22 mouse cellular contexts compared by ENCODE assay signal in the genomic region with DNA sequence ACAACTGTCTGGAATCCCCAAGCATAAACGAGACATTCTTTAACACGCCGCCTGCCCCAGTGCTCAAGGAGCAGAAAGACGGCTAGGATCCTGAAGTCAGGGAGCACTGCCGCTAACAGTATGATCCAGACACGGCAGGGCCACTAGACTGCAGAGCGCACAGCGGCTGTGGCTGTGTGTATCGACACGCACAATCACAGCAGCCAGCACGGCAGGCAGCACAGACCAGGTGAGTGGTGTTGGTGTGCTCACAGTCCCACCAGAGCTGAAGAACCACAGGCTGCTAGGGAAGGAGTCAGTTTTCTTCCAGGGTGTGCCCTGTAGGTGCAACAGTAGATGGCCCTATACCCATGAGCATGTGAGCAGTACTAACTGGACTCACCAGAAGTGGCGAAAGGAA. TPM values are rescaled to one million over a fixed set of nuclear protein-coding genes. Genes with fewer than 3 reads are reported as not detected.
DNase-seq lines count a peak whose midpoint lies in the region; ATAC-seq and TF ChIP-seq lines count a peak whose summit lies in the region.
"Had no signal": no experiment of that assay in that cellular context is flagged by ENCODE, and none has a peak within 500 bp of the region (broad histone marks: within the 10 kb centered on the region; RNA-seq: fewer than 3 reads in every experiment).

No protein-coding gene starts in this region.

- no peak for TF ChIP-seq CTCF in E14TG2a.4 (conservative IDR thresholded peaks at IDR 0.05; ENCODE audit: low read length)

- H3K4me3 ChIP-seq in forebrain, embryonic 13.5 days, result no peak overlapping the region
- H3K4me3 ChIP-seq in forebrain, embryonic 11.5 days (ENCODE audit: low read depth, low read length), result no peak overlapping the region
- H3K4me3 ChIP-seq in lung, embryonic 16.5 days (ENCODE audit: low read length), result no peak overlapping the region
- peak overlapping the region; percentile 45 for H3K4me3 ChIP-seq in E14TG2a.4 (replicated peaks; ENCODE audit: low read length)
- H3K4me3 ChIP-seq: hindbrain, embryonic 15.5 days had no signal

- no peak overlapping the region for H3K4me2 ChIP-seq in forebrain, embryonic 13.5 days
- H3K4me2 ChIP-seq in forebrain, embryonic 11.5 days (ENCODE audit: low read depth, low read length, severe bottlenecking), result no peak overlapping the region
- H3K4me2 ChIP-seq in lung, embryonic 16.5 days (ENCODE audit: low read depth, low read length), result no peak overlapping the region
- H3K4me2 ChIP-seq: hindbrain, embryonic 15.5 days had no signal

- peaks cover 13% of the 10 kb centered on the region for H3K4me1 ChIP-seq in forebrain, embryonic 13.5 days
- H3K4me1 ChIP-seq in forebrain, embryonic 11.5 days (replicated peaks; ENCODE audit: control insufficient read depth, insufficient read depth, low read length), result 0 out of 2 replicates have a peak, but pooled peaks cover 2% of the 10 kb centered on the region
- peaks cover 4% of the 10 kb centered on the region; the same call in 1 of the 2 replicates for H3K4me1 ChIP-seq in lung, embryonic 16.5 days (replicated peaks; ENCODE audit: control insufficient read depth, insufficient read depth, low read length)
- peaks cover 52% of the 10 kb centered on the region for H3K4me1 ChIP-seq in E14TG2a.4 (replicated peaks; ENCODE audit: low read depth, low read length)

- no peaks in the 10 kb centered on the region for H3K27me3 ChIP-seq in forebrain, embryonic 13.5 days
- H3K27me3 ChIP-seq in forebrain, embryonic 11.5 days (ENCODE audit: control insufficient read depth, insufficient read depth, low read length), result no peaks in the 10 kb centered on the region
- no peaks in the 10 kb centered on the region for H3K27me3 ChIP-seq in lung, embryonic 16.5 days (ENCODE audit: control insufficient read depth, insufficient read depth, low read depth, low read length)
- no peaks in the 10 kb centered on the region for H3K27me3 ChIP-seq in E14TG2a.4 (ENCODE audit: insufficient read depth, low read length)
- H3K27me3 ChIP-seq: hindbrain, embryonic 15.5 days had no signal

- H3K9ac ChIP-seq in forebrain, embryonic 13.5 days, result no peak overlapping the region
- H3K9ac ChIP-seq in forebrain, embryonic 11.5 days (ENCODE audit: low read length), result no peak overlapping the region
- H3K9ac ChIP-seq in lung, embryonic 16.5 days (ENCODE audit: low read length), result no peak overlapping the region
- H3K9ac ChIP-seq: forebrain, postnatal 0 days; hindbrain, embryonic 15.5 days had no signal

- ATAC-seq in forebrain, embryonic 13.5 days, result 0 out of 2 replicates have a peak, but pooled peaks have one; percentile 21
- ATAC-seq in forebrain, embryonic 11.5 days (replicated peaks; ENCODE audit: low FRiP score), result no peak
- peak; percentile 20; the same call in 1 of the 2 replicates for ATAC-seq in lung, embryonic 16.5 days (ENCODE audit: low read depth)
- peak; percentile 9; the same call in 1 of the 2 replicates for ATAC-seq in granulocyte monocyte progenitor cell, adult 5-6 weeks (replicated peaks; ENCODE audit: poor library complexity, severe bottlenecking)
- ATAC-seq: forebrain, postnatal 0 days had no signal

- H3K9me3 ChIP-seq in forebrain, embryonic 13.5 days (replicated peaks), result no peaks in the 10 kb centered on the region; the same call in 1 of the 2 replicates
- no peaks in the 10 kb centered on the region for H3K9me3 ChIP-seq in forebrain, embryonic 11.5 days (ENCODE audit: control insufficient read depth, low read length)
- H3K9me3 ChIP-seq in lung, embryonic 16.5 days (ENCODE audit: control insufficient read depth, low read length), result no peaks in the 10 kb centered on the region
- H3K9me3 ChIP-seq in E14TG2a.4 (ENCODE audit: low read length), result no peaks in the 10 kb centered on the region
- H3K9me3 ChIP-seq: hindbrain, embryonic 15.5 days had no signal

- peaks cover 11% of the 10 kb centered on the region for H3K36me3 ChIP-seq in forebrain, embryonic 13.5 days (ENCODE audit: poor library complexity, severe bottlenecking)
- H3K36me3 ChIP-seq in forebrain, embryonic 11.5 days (ENCODE audit: control insufficient read depth, insufficient read depth, low read length), result no peaks in the 10 kb centered on the region
- H3K36me3 ChIP-seq in lung, embryonic 16.5 days (ENCODE audit: control insufficient read depth, insufficient read depth, low read length), result peaks cover 3% of the 10 kb centered on the region
- peaks cover 27% of the 10 kb centered on the region for H3K36me3 ChIP-seq in E14TG2a.4 (ENCODE audit: insufficient read depth, low read length)
- H3K36me3 ChIP-seq: hindbrain, embryonic 15.5 days had no signal

- DNase-seq in forebrain, embryonic 11.5 days (ENCODE audit: low spot score), result no peak
- DNase-seq in lung, postnatal 14 days, result no peak
- DNase-seq in testis, postnatal 14 days (ENCODE audit: low spot score), result no peak
- no peak for DNase-seq in left cerebral cortex, adult 11 months (ENCODE audit: low spot score)
- DNase-seq: adrenal gland, postnatal 25 days; cerebellum, adult 18-20 months; cerebellum, postnatal 25 days; embryo, embryonic 11 days; forebrain, postnatal 0 days; heart, postnatal 36 days; kidney, adult 2 months; kidney, postnatal 25 days; left cerebral cortex, postnatal 4 days; liver; lung, postnatal 36 days; retina, postnatal 1 day; thymus, postnatal 25 days had no signal

- 0 out of 2 replicates have a peak overlapping the region, but pooled peaks have one; percentile 19 for H3K27ac ChIP-seq in forebrain, embryonic 13.5 days
- H3K27ac ChIP-seq in forebrain, embryonic 11.5 days (ENCODE audit: low read depth, low read length), result no peak overlapping the region
- H3K27ac ChIP-seq in lung, embryonic 16.5 days (ENCODE audit: low read length), result no peak overlapping the region
- H3K27ac ChIP-seq: hindbrain, embryonic 15.5 days had no signal

- WGBS in forebrain, embryonic 13.5 days, result 85% methylated on average over 12 of the region's 12 CpGs
- WGBS in forebrain, embryonic 11.5 days, result 90% methylated on average over 12 of the region's 12 CpGs
- 69% methylated on average over 12 of the region's 12 CpGs for WGBS in lung, embryonic 16.5 days

RNA-seq across cellular contexts. Expression of a gene that starts 17.4 kb away (rescaled TPM):
- polyA plus RNA-seq in forebrain, embryonic 13.5 days (2015; fragmentation: Nextera tagmentation; extraction: Ambion mirVana), result 3.0 and 3.5 TPM in 2 replicates
- polyA plus RNA-seq in forebrain, embryonic 11.5 days (2014; fragmentation: Nextera tagmentation; extraction: Ambion mirVana), result 4.6 and 4.8 TPM in 2 replicates
- 2.2 and 2.5 TPM in 2 replicates for polyA plus RNA-seq in lung, embryonic 16.5 days (2015; fragmentation: Nextera tagmentation; extraction: Ambion mirVana)
- total RNA-seq in granulocyte monocyte progenitor cell, adult 5-6 weeks (2014; fragmentation: Nextera tagmentation), result 9.6 and 12.2 TPM in 2 replicates
- total RNA-seq in granulocyte monocyte progenitor cell, adult 5-6 weeks (2017), result 16.4 and 17.5 TPM in 2 replicates
